Mouse (Mus musculus): ENCODE measurements around the gene Cdhr5.

Cdhr5 gene

GRCm38 (mm10) chr7:141276546-141276945 is at the start of gene Cdhr5:
Gene Cdhr5, minus strand, starts transcription at chr7:141276786.
- no peak for DNase-seq

- no peak for DNase-seq
Measured at GRCm38 (mm10) chr7:141324686-141325085, 48.1 kb upstream of the Cdhr5 start.

- no peak for DNase-seq
Measured at GRCm38 (mm10) chr7:141319446-141319845, 42.9 kb upstream of the Cdhr5 start.

GRCm38 (mm10) chr7:141317619-141318132 is 41.1 kb upstream of the Cdhr5 start:
- DNase-seq, result no peak

- peak; percentile 37 for DNase-seq
Measured at GRCm38 (mm10) chr7:141315974-141316373, 39.4 kb upstream of the Cdhr5 start.

- DNase-seq, result no peak
Measured at GRCm38 (mm10) chr7:141315076-141315475, 38.5 kb upstream of the Cdhr5 start.

GRCm38 (mm10) chr7:141314416-141314815 is 37.8 kb upstream of the Cdhr5 start:
- no peak for DNase-seq

- no peak for DNase-seq
Measured at GRCm38 (mm10) chr7:141304537-141304936, 28.0 kb upstream of the Cdhr5 start.

- no peak for DNase-seq
Measured at GRCm38 (mm10) chr7:141302702-141303268, 26.2 kb upstream of the Cdhr5 start.

GRCm38 (mm10) chr7:141301386-141301785 is 24.8 kb upstream of the Cdhr5 start:
- DNase-seq, result no peak

GRCm38 (mm10) chr7:141299175-141299574 is 22.6 kb upstream of the Cdhr5 start:
- no peak for DNase-seq

- no peak for DNase-seq
Measured at GRCm38 (mm10) chr7:141297926-141298650, 21.5 kb upstream of the Cdhr5 start.

GRCm38 (mm10) chr7:141294479-141294878 is 17.9 kb upstream of the Cdhr5 start:
- DNase-seq, result no peak

- DNase-seq, result peak; percentile 39
Measured at GRCm38 (mm10) chr7:141293852-141294471, 17.4 kb upstream of the Cdhr5 start.

- DNase-seq, result no peak
Measured at GRCm38 (mm10) chr7:141292583-141293388, 16.2 kb upstream of the Cdhr5 start.

GRCm38 (mm10) chr7:141291921-141292582 is 15.5 kb upstream of the Cdhr5 start, which contains the start of gene Drd4:
Gene Drd4, plus strand, starts transcription at chr7:141292006.
- DNase-seq, result no peak

GRCm38 (mm10) chr7:141288042-141288441 is 11.5 kb upstream of the Cdhr5 start:
- DNase-seq, result no peak

- DNase-seq, result no peak
Measured at GRCm38 (mm10) chr7:141282756-141283155, 6.2 kb upstream of the Cdhr5 start.

GRCm38 (mm10) chr7:141281442-141281841 is 4.9 kb upstream of the Cdhr5 start:
- no peak for DNase-seq

GRCm38 (mm10) chr7:141278766-141279590 is 2.4 kb upstream of the Cdhr5 start, which contains the start of gene Sct:
Gene Sct, minus strand, starts transcription at chr7:141279133.
- DNase-seq, result no peak

All from lung, postnatal 14 days (tissue).